In genomic region chr7:89181285-89181684, GRCm38 (mm10) we compare ENCODE assay signal across 15 mouse cellular contexts.
DNase-seq lines count a peak whose midpoint lies in the region; ATAC-seq lines count a peak whose summit lies in the region.
"Had no signal": no experiment of that assay in that cellular context is flagged by ENCODE, and none has a peak within 500 bp of the region (broad histone marks: within the 10 kb centered on the region; RNA-seq: fewer than 3 reads in every experiment).

No protein-coding gene starts in this region.

- no peak for ATAC-seq in embryonic facial prominence, embryonic 11.5 days (replicated peaks; ENCODE audit: insufficient number of reproducible peaks, low FRiP score, low TSS enrichment, low read depth)
- ATAC-seq in stomach, embryonic 15.5 days (ENCODE audit: insufficient read depth, low FRiP score, low read depth) = peak; percentile 51; the same call in 1 of the 2 replicates
- ATAC-seq: intestine, postnatal 0 days; liver, postnatal 0 days had no signal

- 29% methylated on average over 1 of the region's 1 CpGs for WGBS in embryonic facial prominence, embryonic 11.5 days
- 28% methylated on average over 1 of the region's 1 CpGs for WGBS in embryonic facial prominence, embryonic 10.5 days
- WGBS in stomach, embryonic 15.5 days = 41% methylated on average over 1 of the region's 1 CpGs

- no peak overlapping the region for H3K4me2 ChIP-seq in embryonic facial prominence, embryonic 11.5 days (ENCODE audit: low read depth, low read length)
- no peak overlapping the region for H3K4me2 ChIP-seq in stomach, embryonic 15.5 days
- H3K4me2 ChIP-seq: hindbrain, embryonic 14.5 days had no signal

- no peak overlapping the region for H3K27ac ChIP-seq in embryonic facial prominence, embryonic 11.5 days (replicated peaks; ENCODE audit: low read depth, low read length)
- no peak overlapping the region for H3K27ac ChIP-seq in embryonic facial prominence, embryonic 10.5 days (replicated peaks)
- H3K27ac ChIP-seq in stomach, embryonic 15.5 days = peak overlapping the region; percentile 27; the same call in 1 of the 2 replicates
- H3K27ac ChIP-seq: hindbrain, embryonic 14.5 days had no signal

- H3K4me3 ChIP-seq in embryonic facial prominence, embryonic 11.5 days (ENCODE audit: low read depth, low read length) = no peak overlapping the region
- H3K4me3 ChIP-seq in embryonic facial prominence, embryonic 10.5 days = no peak overlapping the region
- no peak overlapping the region for H3K4me3 ChIP-seq in stomach, embryonic 15.5 days (replicated peaks)
- H3K4me3 ChIP-seq: megakaryocyte, embryonic 14.5 days had no signal

- H3K36me3 ChIP-seq in embryonic facial prominence, embryonic 11.5 days (replicated peaks; ENCODE audit: control insufficient read depth, insufficient read depth, low read depth, low read length) = no peaks in the 10 kb centered on the region
- H3K36me3 ChIP-seq in embryonic facial prominence, embryonic 10.5 days (replicated peaks) = peaks cover 5% of the 10 kb centered on the region; the same call in 1 of the 2 replicates
- no peaks in the 10 kb centered on the region for H3K36me3 ChIP-seq in stomach, embryonic 15.5 days

- H3K9me3 ChIP-seq in embryonic facial prominence, embryonic 11.5 days (replicated peaks; ENCODE audit: control insufficient read depth, low read length) = no peaks in the 10 kb centered on the region
- H3K9me3 ChIP-seq in embryonic facial prominence, embryonic 10.5 days = no peaks in the 10 kb centered on the region
- H3K9me3 ChIP-seq in stomach, embryonic 15.5 days = no peaks in the 10 kb centered on the region
- H3K9me3 ChIP-seq: megakaryocyte, embryonic 14.5 days had no signal

- DNase-seq in embryonic facial prominence, embryonic 11.5 days (ENCODE audit: low spot score) = peak; percentile 44
- DNase-seq in embryonic facial prominence, embryonic 10.5 days (ENCODE audit: low spot score) = no peak
- peak; percentile 35 for DNase-seq in lung, postnatal 36 days
- DNase-seq in lung, postnatal 25 days (ENCODE audit: low spot score) = no peak
- peak; percentile 4 for DNase-seq in embryo, embryonic 9.5 days (ENCODE audit: extremely low spot score)
- no peak for DNase-seq in cerebellum, postnatal 10 days
- DNase-seq in right cerebral cortex, adult 18-20 months = no peak
- DNase-seq: adrenal gland, postnatal 36 days; cerebellum, adult 11 months; liver, postnatal 0 days; thymus, adult 2 months had no signal

- no peaks in the 10 kb centered on the region for H3K4me1 ChIP-seq in embryonic facial prominence, embryonic 11.5 days (ENCODE audit: control insufficient read depth, insufficient read depth, low read length)
- no peaks in the 10 kb centered on the region for H3K4me1 ChIP-seq in embryonic facial prominence, embryonic 10.5 days
- peaks cover 7% of the 10 kb centered on the region; the same call in 1 of the 2 replicates for H3K4me1 ChIP-seq in stomach, embryonic 15.5 days

- no peak overlapping the region for H3K9ac ChIP-seq in embryonic facial prominence, embryonic 11.5 days (replicated peaks; ENCODE audit: low read length)
- H3K9ac ChIP-seq in stomach, embryonic 15.5 days = no peak overlapping the region
- H3K9ac ChIP-seq: hindbrain, embryonic 14.5 days; liver, postnatal 0 days had no signal

- no peaks in the 10 kb centered on the region for H3K27me3 ChIP-seq in embryonic facial prominence, embryonic 11.5 days (ENCODE audit: control insufficient read depth, insufficient read depth, low read length)
- H3K27me3 ChIP-seq in embryonic facial prominence, embryonic 10.5 days (replicated peaks; ENCODE audit: low read depth, poor library complexity, severe bottlenecking) = no peaks in the 10 kb centered on the region
- no peaks in the 10 kb centered on the region for H3K27me3 ChIP-seq in stomach, embryonic 15.5 days (replicated peaks)
- H3K27me3 ChIP-seq: megakaryocyte, embryonic 14.5 days had no signal

Comparison
In these comparisons a context has a peak if more than half of its experiments do, and no peak if none do; other contexts are left out.
1. DNase-seq: peak in embryonic facial prominence, embryonic 11.5 days (single experiment), lung, postnatal 36 days (single experiment) and embryo, embryonic 9.5 days (single experiment); none in embryonic facial prominence, embryonic 10.5 days (single experiment), lung, postnatal 25 days (single experiment), cerebellum, postnatal 10 days (0 of 2) and right cerebral cortex, adult 18-20 months (single experiment).